Mouse (Mus musculus) kidney, adult 2 months (tissue): ENCODE results near the gene Lcn11.

Experiments used
- CTCF ChIP-seq: fragments of 200-500 bp; conservative IDR thresholded peaks from 2 replicates; pipeline ENCODE4 v1.5.1; 2011; ENCODE audit warnings: low read depth, mild to moderate bottlenecking, control low read depth, low read length, moderate library complexity, mixed read lengths; ENCODE audit not compliant: insufficient read depth, insufficient read length
- POLR2A ChIP-seq: fragments of 200-500 bp; IDR thresholded peaks from one replicate; pipeline ENCODE4 v1.6.1; 2011; ENCODE audit warnings: low read depth, low read length, control low read depth

- TF ChIP-seq CTCF, result no peak
- TF ChIP-seq POLR2A, result no peak
These were observed 51.6 kb downstream of the Lcn11 start for GRCm38 (mm10) chr2:25828344-25828947.
